Mouse (Mus musculus) embryo, embryonic 11 days (tissue): ENCODE measurements at regions not wholly inside any gene's neighbourhood (a gene's known extent, or its start where the extent isn't known, plus 50 kb on each side); places are given as distances from the start of the nearest gene placed in this dataset.
A peak's percentile ranks its signal among the peaks of the same experiment; 100 is the strongest.
"Not testable (repeated sequence)": the region's sequence is repeated elsewhere in the genome, so short reads cannot be mapped to it uniquely, and the experiment has no call there.

Experiments used
- DNase-seq: peaks from one replicate; pipeline ENCODE4 v3.0.0-alpha.2; 2015

- no peak for DNase-seq
Observed at GRCm38 (mm10) chr3:36387431-36387830, 88.3 kb downstream of the Anxa5 start.

GRCm38 (mm10) chr3:36383438-36383945 lies 92.2 kb downstream of the Anxa5 start:
- DNase-seq, result no peak

GRCm38 (mm10) chr3:36381621-36382193 lies 94.0 kb downstream of the Anxa5 start:
- no peak for DNase-seq

- DNase-seq, result no peak
Observed at GRCm38 (mm10) chr3:36375722-36376121, 100.0 kb downstream of the Anxa5 start.

GRCm38 (mm10) chr3:36374939-36375338 lies 100.8 kb downstream of the Anxa5 start:
- DNase-seq, result no peak

GRCm38 (mm10) chr3:36360933-36361332 lies 114.8 kb downstream of the Anxa5 start:
- no peak for DNase-seq

- DNase-seq, result not testable (repeated sequence)
Observed at GRCm38 (mm10) chr3:36354201-36354600, 121.5 kb downstream of the Anxa5 start.

- DNase-seq, result peak; percentile 28
Observed at GRCm38 (mm10) chr3:36352032-36352742, 123.5 kb downstream of the Anxa5 start.

- no peak for DNase-seq
Observed at GRCm38 (mm10) chr3:36349073-36349472, 126.6 kb downstream of the Anxa5 start.

- DNase-seq, result no peak
Observed at GRCm38 (mm10) chr3:36340889-36341533, 118.9 kb upstream of the Qrfpr start.

GRCm38 (mm10) chr3:36339656-36340055 lies 117.5 kb upstream of the Qrfpr start:
- no peak for DNase-seq

- DNase-seq, result no peak
Observed at GRCm38 (mm10) chr3:36334279-36334678, 112.2 kb upstream of the Qrfpr start.

- no peak for DNase-seq
Observed at GRCm38 (mm10) chr3:36332016-36332415, 109.9 kb upstream of the Qrfpr start.

- DNase-seq, result peak; percentile 69
Observed at GRCm38 (mm10) chr3:36330656-36331055, 108.5 kb upstream of the Qrfpr start.

GRCm38 (mm10) chr3:36329631-36330030 lies 107.5 kb upstream of the Qrfpr start:
- no peak for DNase-seq

GRCm38 (mm10) chr3:36328927-36329326 lies 106.8 kb upstream of the Qrfpr start:
- no peak for DNase-seq

GRCm38 (mm10) chr3:36318635-36319034 lies 96.5 kb upstream of the Qrfpr start:
- no peak for DNase-seq

- peak; percentile 6 for DNase-seq
Observed at GRCm38 (mm10) chr3:36311337-36311736, 89.2 kb upstream of the Qrfpr start.

- peak; percentile 54 for DNase-seq
Observed at GRCm38 (mm10) chr3:36310642-36311267, 88.6 kb upstream of the Qrfpr start.

GRCm38 (mm10) chr3:36296792-36297191 lies 74.7 kb upstream of the Qrfpr start:
- no peak for DNase-seq

GRCm38 (mm10) chr3:36291971-36292370 lies 69.9 kb upstream of the Qrfpr start:
- no peak for DNase-seq

GRCm38 (mm10) chr3:36284066-36284465 lies 62.0 kb upstream of the Qrfpr start:
- no peak for DNase-seq

GRCm38 (mm10) chr3:36275502-36275901 lies 53.4 kb upstream of the Qrfpr start:
- no peak for DNase-seq
